Mouse (Mus musculus) limb, embryonic 14.5 days (tissue): ENCODE measurements around the gene Sertad1. TPM values are rescaled to one million over a fixed set of nuclear protein-coding genes. Genes with fewer than 3 reads are reported as not detected.

Experiments used
- ATAC-seq: fragments of 200-750 bp; cut with Nextera tagmentation; 2 replicates; pipeline ENCODE4 v1.8.0; 2017; ENCODE audit warnings: low read depth, moderate number of reproducible peaks, moderate TSS enrichment; ENCODE audit not compliant: low FRiP score
- DNase-seq: peaks from one replicate; pipeline ENCODE4 v3.0.0-alpha.2; 2015; ENCODE audit warnings: low spot score
- H3K27ac ChIP-seq: fragments of 300-500 bp; sonication (generic); replicated peaks from 2 replicates; pipeline ENCODE4 v1.5.1; 2014; ENCODE audit warnings: low read depth, mild to moderate bottlenecking, low read length, moderate library complexity, mixed read lengths
- H3K27me3 ChIP-seq: fragments of 300-500 bp; sonication (generic); 2 replicates; pipeline ENCODE4 v1.6.1; 2014; ENCODE audit warnings: low read length, mixed read lengths; ENCODE audit not compliant: control insufficient read depth, insufficient read depth
- H3K36me3 ChIP-seq: fragments of 300-500 bp; sonication (generic); 2 replicates; pipeline ENCODE4 v1.6.1; 2014; ENCODE audit warnings: mild to moderate bottlenecking, low read length, moderate library complexity, mixed read lengths; ENCODE audit not compliant: control insufficient read depth, insufficient read depth
- H3K4me1 ChIP-seq: fragments of 300-500 bp; sonication (generic); 2 replicates; pipeline ENCODE4 v1.6.1; 2014; ENCODE audit warnings: antibody characterized with exemption, low read length, mixed read lengths; ENCODE audit not compliant: control insufficient read depth, insufficient read depth
- H3K4me2 ChIP-seq: fragments of 300-500 bp; sonication (generic); replicated peaks from 2 replicates; pipeline ENCODE4 v1.6.1; 2014; ENCODE audit warnings: low read depth, mild to moderate bottlenecking, low read length, moderate library complexity; ENCODE audit not compliant: severe bottlenecking
- H3K4me3 ChIP-seq: fragments of 300-500 bp; sonication (generic); replicated peaks from 2 replicates; pipeline ENCODE4 v1.5.1; 2014; ENCODE audit warnings: low read length
- H3K9ac ChIP-seq: fragments of 300-500 bp; sonication (generic); 2 replicates; pipeline ENCODE4 v1.6.1; 2014; ENCODE audit warnings: mild to moderate bottlenecking, low read depth, low read length, moderate library complexity; ENCODE audit not compliant: severe bottlenecking
- H3K9me3 ChIP-seq: fragments of 300-500 bp; sonication (generic); 2 replicates; pipeline ENCODE4 v1.6.1; 2016; ENCODE audit warnings: low read length; ENCODE audit not compliant: control insufficient read depth
- POLR2A ChIP-seq: fragments of 200-500 bp; IDR thresholded peaks from 2 replicates; pipeline ENCODE4 v1.8.0; 2012; ENCODE audit warnings: inconsistent platforms, mild to moderate bottlenecking, moderate library complexity, borderline replicate concordance; ENCODE audit not compliant: insufficient read depth, insufficient read length; ENCODE audit errors: extremely low read depth
- WGBS: fragments of 180-500 bp; shearing (Covaris S2); extraction: QIAGEN DNeasy Blood & Tissue Kit; methylation state at CpG from one replicate; pipeline ENCODE4 v1.1.7; 2014; 5-methylcytosine and 5-hydroxymethylcytosine counted together
- polyA plus RNA-seq, 2 experiments: library from polyadenylated mRNA; depleted of rRNA in 1 of 2; stranded (reverse) in 1 of 2; unstranded in 1 of 2; fragments of >200 nt; fragmentation: Nextera tagmentation in 1 of 2; extraction: Ambion mirVana in 1 of 2; gene quantifications; 2 replicates each; pipeline versions ENCODE4 v1.2.1 to v1.2.3; 2012 to 2014

Sertad1 gene
- polyA plus RNA-seq, 2 experiments = 23.3 to 39.4 TPM

GRCm38 (mm10) chr7:27535386-27535785 is 48.7 kb downstream of the Sertad1 start:
- H3K27ac ChIP-seq = no peak overlapping the region
- peaks cover 75% of the 10 kb centered on the region for H3K36me3 ChIP-seq
- DNase-seq (no peak), ATAC-seq (no peak)
- no peaks in the 10 kb centered on the region for H3K9me3 ChIP-seq
- no peaks in the 10 kb centered on the region for H3K27me3 ChIP-seq
- no peak overlapping the region for H3K9ac ChIP-seq
- no peak overlapping the region for H3K4me2 ChIP-seq
- no peaks in the 10 kb centered on the region for H3K4me1 ChIP-seq
- 73% methylated on average over 2 of the region's 2 CpGs for WGBS
- no peak for TF ChIP-seq POLR2A
- no peak overlapping the region for H3K4me3 ChIP-seq

GRCm38 (mm10) chr7:27536618-27537017 is 49.9 kb downstream of the Sertad1 start:
- Histone ChIP-seq H3K4me3 (no peak overlapping the region), H3K4me2 (no peak overlapping the region), H3K9me3 (no peaks in the 10 kb centered on the region), H3K27me3 (no peaks in the 10 kb centered on the region), H3K9ac (no peak overlapping the region), H3K36me3 (peaks cover 70% of the 10 kb centered on the region), H3K4me1 (no peaks in the 10 kb centered on the region), H3K27ac (no peak overlapping the region)
- no peak for ATAC-seq
- DNase-seq = no peak
- 88% methylated on average over 6 of the region's 6 CpGs for WGBS
- TF ChIP-seq POLR2A = no peak

- 76% methylated on average over 8 of the region's 8 CpGs for WGBS
- Histone ChIP-seq H3K9me3 (no peaks in the 10 kb centered on the region), H3K4me3 (no peak overlapping the region), H3K9ac (no peak overlapping the region), H3K27ac (no peak overlapping the region), H3K4me1 (peaks cover 9% of the 10 kb centered on the region; the same call in 1 of the 2 replicates), H3K4me2 (no peak overlapping the region), H3K36me3 (peaks cover 57% of the 10 kb centered on the region), H3K27me3 (no peaks in the 10 kb centered on the region)
- TF ChIP-seq POLR2A = no peak
- ATAC-seq (no peak), DNase-seq (no peak)
Measured at GRCm38 (mm10) chr7:27537998-27538397, 51.3 kb downstream of the Sertad1 start.

GRCm38 (mm10) chr7:27538797-27539196 is 52.1 kb downstream of the Sertad1 start:
- Histone ChIP-seq H3K9me3 (no peaks in the 10 kb centered on the region), H3K27ac (no peak overlapping the region), H3K4me2 (no peak overlapping the region), H3K9ac (no peak overlapping the region), H3K27me3 (no peaks in the 10 kb centered on the region), H3K4me3 (no peak overlapping the region), H3K36me3 (peaks cover 51% of the 10 kb centered on the region), H3K4me1 (peaks cover 10% of the 10 kb centered on the region; the same call in 1 of the 2 replicates)
- WGBS = 88% methylated on average over 2 of the region's 2 CpGs
- no peak for ATAC-seq
- DNase-seq = no peak
- TF ChIP-seq POLR2A = no peak

Other genes with a start within 250 kb of the Sertad1 start
- gene Numbl, start 228.5 kb upstream of the Sertad1 start, polyA plus RNA-seq (2012; rRNA removed) = 83.6 and 119 TPM in 2 replicates
- 25.2 and 26.6 TPM in 2 replicates for gene Numbl, start 228.5 kb upstream of the Sertad1 start, polyA plus RNA-seq (2014; fragmentation: Nextera tagmentation; extraction: Ambion mirVana)
- 86.0 and 107 TPM in 2 replicates for gene Ltbp4, start 149.2 kb upstream of the Sertad1 start, polyA plus RNA-seq (2012; rRNA removed)
- gene Ltbp4, start 149.2 kb upstream of the Sertad1 start, polyA plus RNA-seq (2014; fragmentation: Nextera tagmentation; extraction: Ambion mirVana) = 54.3 and 57.1 TPM in 2 replicates
- 58.7 and 80.6 TPM in 2 replicates for gene Shkbp1, start 130.9 kb upstream of the Sertad1 start, polyA plus RNA-seq (2012; rRNA removed)
- 30.5 and 35.5 TPM in 2 replicates for gene Shkbp1, start 130.9 kb upstream of the Sertad1 start, polyA plus RNA-seq (2014; fragmentation: Nextera tagmentation; extraction: Ambion mirVana)
- 0.32 TPM in 1 of 2 replicates, not detected in the other for gene Gm20479, start 129.5 kb upstream of the Sertad1 start, polyA plus RNA-seq (2012; rRNA removed)
- gene Gm20479, start 129.5 kb upstream of the Sertad1 start, polyA plus RNA-seq (2014; fragmentation: Nextera tagmentation; extraction: Ambion mirVana) = not detected in 2 replicates
- 0.60 and 0.64 TPM in 2 replicates for gene Sptbn4, start 39.2 kb upstream of the Sertad1 start, polyA plus RNA-seq (2012; rRNA removed)
- 0.15 TPM in 2 replicates for gene Sptbn4, start 39.2 kb upstream of the Sertad1 start, polyA plus RNA-seq (2014; fragmentation: Nextera tagmentation; extraction: Ambion mirVana)
- 44.8 and 49.5 TPM in 2 replicates for gene Blvrb, start 38.9 kb upstream of the Sertad1 start, polyA plus RNA-seq (2012; rRNA removed)
- 60.8 and 61.2 TPM in 2 replicates for gene Blvrb, start 38.9 kb upstream of the Sertad1 start, polyA plus RNA-seq (2014; fragmentation: Nextera tagmentation; extraction: Ambion mirVana)
- 31.3 and 32.1 TPM in 2 replicates for gene Sertad3, start 13.1 kb upstream of the Sertad1 start, polyA plus RNA-seq (2012; rRNA removed)
- gene Sertad3, start 13.1 kb upstream of the Sertad1 start, polyA plus RNA-seq (2014; fragmentation: Nextera tagmentation; extraction: Ambion mirVana) = 31.5 and 32.4 TPM in 2 replicates
- gene Prx, start 12.4 kb downstream of the Sertad1 start, polyA plus RNA-seq (2012; rRNA removed) = 6.3 and 6.6 TPM in 2 replicates
- gene Prx, start 12.4 kb downstream of the Sertad1 start, polyA plus RNA-seq (2014; fragmentation: Nextera tagmentation; extraction: Ambion mirVana) = 2.1 and 2.5 TPM in 2 replicates
- 4.3 and 5.4 TPM in 2 replicates for gene Hipk4, start 36.4 kb downstream of the Sertad1 start, polyA plus RNA-seq (2012; rRNA removed)
- 0.95 and 1.2 TPM in 2 replicates for gene Hipk4, start 36.4 kb downstream of the Sertad1 start, polyA plus RNA-seq (2014; fragmentation: Nextera tagmentation; extraction: Ambion mirVana)
- 147 and 193 TPM in 2 replicates for gene Pld3, start 66.3 kb downstream of the Sertad1 start, polyA plus RNA-seq (2012; rRNA removed)
- gene Pld3, start 66.3 kb downstream of the Sertad1 start, polyA plus RNA-seq (2014; fragmentation: Nextera tagmentation; extraction: Ambion mirVana) = 110 and 114 TPM in 2 replicates
- 39.8 and 49.0 TPM in 2 replicates for gene 2310022A10Rik, start 66.3 kb downstream of the Sertad1 start, polyA plus RNA-seq (2012; rRNA removed)
- 27.0 and 27.4 TPM in 2 replicates for gene 2310022A10Rik, start 66.3 kb downstream of the Sertad1 start, polyA plus RNA-seq (2014; fragmentation: Nextera tagmentation; extraction: Ambion mirVana)
- 96.6 and 110 TPM in 2 replicates for gene Akt2, start 104.6 kb downstream of the Sertad1 start, polyA plus RNA-seq (2012; rRNA removed)
- 112 and 119 TPM in 2 replicates for gene Akt2, start 104.6 kb downstream of the Sertad1 start, polyA plus RNA-seq (2014; fragmentation: Nextera tagmentation; extraction: Ambion mirVana)
- 0.14 and 0.24 TPM in 2 replicates for gene Ttc9b, start 167.0 kb downstream of the Sertad1 start, polyA plus RNA-seq (2012; rRNA removed)
- 0.10 and 0.21 TPM in 2 replicates for gene Ttc9b, start 167.0 kb downstream of the Sertad1 start, polyA plus RNA-seq (2014; fragmentation: Nextera tagmentation; extraction: Ambion mirVana)
- gene Map3k10, start 187.7 kb downstream of the Sertad1 start, polyA plus RNA-seq (2012; rRNA removed) = 34.4 and 42.9 TPM in 2 replicates
- gene Map3k10, start 187.7 kb downstream of the Sertad1 start, polyA plus RNA-seq (2014; fragmentation: Nextera tagmentation; extraction: Ambion mirVana) = 8.8 and 10.6 TPM in 2 replicates
- 1.9 and 3.2 TPM in 2 replicates for gene Zfp607b, start 202.4 kb downstream of the Sertad1 start, polyA plus RNA-seq (2012; rRNA removed)
- 3.0 and 4.9 TPM in 2 replicates for gene Zfp607b, start 202.4 kb downstream of the Sertad1 start, polyA plus RNA-seq (2014; fragmentation: Nextera tagmentation; extraction: Ambion mirVana)
- gene Zfp60, start 244.5 kb downstream of the Sertad1 start, polyA plus RNA-seq (2012; rRNA removed) = 10.0 and 11.6 TPM in 2 replicates
- gene Zfp60, start 244.5 kb downstream of the Sertad1 start, polyA plus RNA-seq (2014; fragmentation: Nextera tagmentation; extraction: Ambion mirVana) = 32.6 and 36.5 TPM in 2 replicates